Mouse (Mus musculus) embryo, embryonic 10.5 days (tissue): ENCODE measurements around the gene Mafk.
"Not testable (repeated sequence)": the region's sequence is repeated elsewhere in the genome, so short reads cannot be mapped to it uniquely, and the experiment has no call there.

Experiments
- DNase-seq: peaks from one replicate; pipeline ENCODE4 v3.0.0-alpha.2; 2015; ENCODE audit warnings: low spot score

Mafk gene

GRCm38 (mm10) chr5:139791227-139792158 lies at the start of gene Mafk:
Mafk (plus strand) TSS chr5:139791513.
- peak; percentile 95 for DNase-seq

- DNase-seq = not testable (repeated sequence)
These were observed 48.7 kb upstream of the Mafk start for GRCm38 (mm10) chr5:139742640-139743039.

GRCm38 (mm10) chr5:139745771-139746170 lies 45.5 kb upstream of the Mafk start:
- peak; percentile 82 for DNase-seq

- no peak for DNase-seq
These were observed 41.7 kb upstream of the Mafk start for GRCm38 (mm10) chr5:139749413-139750125.

GRCm38 (mm10) chr5:139750535-139750934 lies 40.8 kb upstream of the Mafk start:
- peak; percentile 83 for DNase-seq

DNA sequence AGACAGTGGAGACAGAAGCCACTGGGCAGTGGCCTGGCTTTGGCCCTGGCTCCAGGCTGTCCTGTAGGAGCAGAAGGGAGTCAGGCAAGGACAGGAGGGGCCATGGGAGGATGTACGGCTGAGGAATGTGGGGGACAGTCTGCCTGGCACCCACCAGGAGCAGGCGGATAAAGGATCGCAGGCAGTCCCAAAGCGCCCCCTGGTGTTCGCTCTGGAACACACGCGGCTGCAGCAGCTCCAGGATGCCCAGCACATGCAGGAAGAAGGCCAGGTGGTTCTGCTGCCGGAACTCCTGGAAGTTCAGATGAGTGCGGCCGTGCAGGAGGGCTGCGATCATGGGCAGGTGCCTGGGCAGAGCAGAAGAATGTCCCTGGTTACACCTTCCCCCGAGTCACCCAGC lies 36.6 kb upstream of the Mafk start:
- peak; percentile 71 for DNase-seq

GRCm38 (mm10) chr5:139756135-139756534 lies 35.2 kb upstream of the Mafk start:
- DNase-seq = no peak

DNA sequence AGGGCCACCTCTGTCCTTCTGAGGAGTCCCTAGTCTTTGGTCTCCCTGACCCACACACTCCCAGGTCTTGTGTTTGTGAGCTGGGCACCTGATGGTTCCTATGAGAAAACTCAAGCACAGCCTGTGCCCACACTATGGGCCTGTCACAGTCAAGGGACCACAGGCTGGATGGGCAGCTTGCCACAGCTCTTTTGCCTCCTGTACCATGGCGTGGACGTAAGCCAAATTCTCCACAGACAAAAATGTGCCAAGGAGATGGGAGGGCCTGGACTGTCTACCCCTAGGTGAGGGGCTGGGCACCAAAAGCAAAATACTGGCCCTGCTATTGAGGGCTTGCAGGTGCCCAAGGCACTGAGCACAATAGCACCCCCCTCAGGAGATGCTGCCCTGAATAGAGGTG lies 34.7 kb upstream of the Mafk start:
- DNase-seq = no peak

- DNase-seq = no peak
These were observed 33.2 kb upstream of the Mafk start for GRCm38 (mm10) chr5:139758096-139758495.

DNA sequence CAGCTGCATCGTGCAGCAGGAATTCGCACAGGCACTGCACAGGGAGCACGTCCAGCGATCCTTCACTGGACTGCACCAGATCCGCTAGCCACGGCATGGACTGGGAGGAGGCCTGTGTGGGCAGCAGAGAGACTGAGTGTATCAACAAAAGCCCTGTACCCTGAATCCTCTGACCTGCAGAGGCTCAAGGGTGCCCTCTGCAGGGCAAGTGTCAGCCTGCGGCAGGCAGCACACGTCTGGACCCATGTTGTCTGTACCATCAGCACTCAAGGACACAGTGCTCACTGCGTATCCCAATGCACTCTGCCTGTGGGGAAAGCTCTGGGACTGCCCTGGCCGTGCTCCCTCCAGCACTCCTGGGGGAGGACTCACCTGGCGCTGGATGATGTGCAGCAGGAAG lies 27.0 kb upstream of the Mafk start:
- DNase-seq = peak; percentile 64

- no peak for DNase-seq
These were observed 23.1 kb upstream of the Mafk start for GRCm38 (mm10) chr5:139768216-139768615.

GRCm38 (mm10) chr5:139775216-139775926 lies 15.9 kb upstream of the Mafk start, which contains the start of gene Ints1:
Ints1 (minus strand) TSS chr5:139775674.
- peak; percentile 98 for DNase-seq

GRCm38 (mm10) chr5:139776966-139777365 lies 14.3 kb upstream of the Mafk start:
- DNase-seq = no peak

GRCm38 (mm10) chr5:139781406-139781805 lies 9.9 kb upstream of the Mafk start:
- no peak for DNase-seq

DNA sequence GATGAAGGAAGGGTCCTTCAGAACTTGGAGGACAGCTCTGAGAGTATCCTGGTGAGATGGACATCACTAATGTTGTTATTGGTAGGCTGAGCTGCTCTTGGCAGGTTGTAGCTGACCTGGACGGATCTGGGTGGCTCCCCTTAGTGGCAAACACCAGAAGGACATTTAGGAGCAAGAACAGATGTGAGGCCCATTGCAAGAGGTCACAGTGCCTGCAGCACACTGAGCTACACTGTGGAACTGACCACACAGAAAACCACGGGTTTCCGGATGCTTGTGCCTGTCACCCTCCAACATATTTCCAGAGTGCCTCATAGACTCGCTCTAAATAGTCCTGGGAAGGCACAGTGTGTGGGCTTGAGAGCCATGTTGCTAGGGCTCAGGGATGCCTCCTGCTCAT lies 1.8 kb upstream of the Mafk start:
- DNase-seq = no peak

GRCm38 (mm10) chr5:139792159-139792775 lies 954 bp downstream of the Mafk start:
- DNase-seq = no peak

GRCm38 (mm10) chr5:139792966-139793337 lies 1.6 kb downstream of the Mafk start:
- DNase-seq = no peak

GRCm38 (mm10) chr5:139793338-139794089 lies 2.2 kb downstream of the Mafk start:
- no peak for DNase-seq

DNA sequence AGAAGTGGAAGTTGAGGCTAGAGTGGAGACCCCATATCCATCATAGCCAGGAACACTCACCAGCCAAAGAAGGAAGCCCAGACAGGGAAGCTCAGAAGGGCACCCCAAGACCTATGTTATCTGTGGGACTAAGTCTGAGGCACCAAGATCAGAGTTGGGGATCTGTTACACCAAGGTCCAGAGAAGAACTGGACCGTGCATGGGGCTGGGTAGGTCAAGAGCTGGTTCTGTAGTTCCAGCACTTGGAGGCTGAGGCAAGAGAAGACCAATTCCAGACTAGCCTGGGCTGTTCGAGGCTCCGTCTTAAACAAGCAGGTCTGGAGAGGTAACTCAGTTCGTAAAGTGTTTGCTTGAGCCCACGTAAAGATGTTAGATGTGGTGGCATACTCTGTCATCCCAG lies 2.8 kb downstream of the Mafk start:
- no peak for DNase-seq

- no peak for DNase-seq
These were observed 3.6 kb downstream of the Mafk start for GRCm38 (mm10) chr5:139794938-139795337.

- no peak for DNase-seq
These were observed 4.8 kb downstream of the Mafk start for GRCm38 (mm10) chr5:139796001-139796620.
